Mouse (Mus musculus): Measurements from ENCODE around the gene Foxk1.

DNA sequence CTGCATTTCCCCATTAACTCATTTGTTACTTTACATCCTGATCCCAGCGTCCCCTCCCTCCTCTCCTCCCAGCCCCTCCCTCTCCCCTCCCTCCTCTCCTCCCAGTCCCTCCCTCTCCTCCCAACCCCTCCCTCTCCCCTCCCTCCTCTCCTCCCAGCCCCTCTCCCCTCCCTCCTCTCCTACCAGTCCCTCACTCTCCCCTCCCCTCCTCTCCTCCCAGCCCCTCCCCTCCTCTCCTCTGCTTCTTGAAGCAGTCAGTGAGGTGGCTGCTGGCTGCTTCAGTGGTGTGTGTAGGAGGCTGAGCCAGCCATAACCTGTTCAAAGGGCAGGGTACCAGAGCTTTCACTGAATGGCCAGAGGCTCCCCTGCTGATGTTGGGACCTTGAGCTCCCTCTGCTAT, 50.5 kb downstream of the Foxk1 start:
- no peak for TF ChIP-seq CTCF (IDR thresholded peaks at IDR 0.05; ENCODE audit: control insufficient read depth, insufficient read depth, insufficient read length)
- TF ChIP-seq FOSL1 (IDR thresholded peaks at IDR 0.05; ENCODE audit: insufficient read depth, low read length, poor library complexity, severe bottlenecking) = no peak
